Mouse (Mus musculus) forebrain, embryonic 16.5 days (tissue): ENCODE measurements at regions not wholly inside any gene's neighbourhood (a gene's known extent, or its start where the extent isn't known, plus 50 kb on each side); places are given as distances from the start of the nearest gene placed in this dataset.

Experiments used
- ATAC-seq: fragments of 200-750 bp; cut with Nextera tagmentation; 2 replicates; pipeline ENCODE4 v1.8.0; 2017; ENCODE audit warnings: mild to moderate bottlenecking, moderate library complexity
- H3K27ac ChIP-seq: fragments of 300-500 bp; sonication (generic); 2 replicates; pipeline ENCODE4 v1.5.1; 2014; ENCODE audit warnings: low read length, control low read depth
- H3K27me3 ChIP-seq: fragments of 300-500 bp; sonication (generic); replicated peaks from 2 replicates; pipeline ENCODE4 v1.6.1; 2014; ENCODE audit warnings: low read length; ENCODE audit not compliant: control insufficient read depth, insufficient read depth
- H3K36me3 ChIP-seq: fragments of 300-500 bp; sonication (generic); 2 replicates; pipeline ENCODE4 v1.6.1; 2014; ENCODE audit not compliant: control insufficient read depth, insufficient read depth
- H3K4me1 ChIP-seq: fragments of 300-500 bp; sonication (generic); replicated peaks from 2 replicates; pipeline ENCODE4 v1.6.1; 2014; ENCODE audit warnings: low read length; ENCODE audit not compliant: control insufficient read depth, insufficient read depth
- H3K4me2 ChIP-seq: fragments of 300-500 bp; sonication (generic); 2 replicates; pipeline ENCODE4 v1.6.1; 2014; ENCODE audit warnings: mild to moderate bottlenecking, low read length, control low read depth
- H3K4me3 ChIP-seq: fragments of 300-500 bp; sonication (generic); replicated peaks from 2 replicates; pipeline ENCODE4 v1.5.1; 2014; ENCODE audit warnings: mild to moderate bottlenecking, low read length, control low read depth
- H3K9ac ChIP-seq: fragments of 300-500 bp; sonication (generic); replicated peaks from 2 replicates; pipeline ENCODE4 v1.6.1; 2014; ENCODE audit warnings: low read depth, low read length, control low read depth
- H3K9me3 ChIP-seq: fragments of 300-500 bp; sonication (generic); 2 replicates; pipeline ENCODE4 v1.6.1; 2016; ENCODE audit warnings: low read length; ENCODE audit not compliant: control insufficient read depth
- WGBS: fragments of 180-500 bp; shearing (Covaris S2); extraction: QIAGEN DNeasy Blood & Tissue Kit; methylation state at CpG from one replicate; pipeline ENCODE4 v1.1.7; 2014; 5-methylcytosine and 5-hydroxymethylcytosine counted together

GRCm38 (mm10) chr10:53437724-53438123, 58.0 kb upstream of the Cep85l start:
- Histone ChIP-seq H3K9me3 (no peaks in the 10 kb centered on the region), H3K4me2 (no peak overlapping the region), H3K9ac (no peak overlapping the region), H3K36me3 (no peaks in the 10 kb centered on the region), H3K4me3 (no peak overlapping the region), H3K27ac (no peak overlapping the region), H3K27me3 (no peaks in the 10 kb centered on the region), H3K4me1 (peaks cover 12% of the 10 kb centered on the region)
- WGBS, result 78% methylated on average over 4 of the region's 4 CpGs
- no peak for ATAC-seq

GRCm38 (mm10) chr10:53436023-53436475, 56.3 kb upstream of the Cep85l start:
- H3K9me3 ChIP-seq, result no peaks in the 10 kb centered on the region
- H3K4me1 ChIP-seq, result peaks cover 12% of the 10 kb centered on the region
- no peak overlapping the region for H3K9ac ChIP-seq
- no peak overlapping the region for H3K4me3 ChIP-seq
- H3K36me3 ChIP-seq, result no peaks in the 10 kb centered on the region
- H3K27ac ChIP-seq, result no peak overlapping the region
- WGBS, result 68% methylated on average over 8 of the region's 8 CpGs
- H3K27me3 ChIP-seq, result no peaks in the 10 kb centered on the region
- H3K4me2 ChIP-seq, result no peak overlapping the region
- ATAC-seq, result no peak

GRCm38 (mm10) chr10:53435181-53435874, 55.6 kb upstream of the Cep85l start:
- peak; percentile 29 for ATAC-seq
- H3K9ac ChIP-seq, result no peak overlapping the region
- H3K4me2 ChIP-seq, result no peak overlapping the region
- peak overlapping the region; percentile 20; the same call in 1 of the 2 replicates for H3K27ac ChIP-seq
- H3K27me3 ChIP-seq, result no peaks in the 10 kb centered on the region
- no peaks in the 10 kb centered on the region for H3K9me3 ChIP-seq
- WGBS, result 51% methylated on average over 14 of the region's 14 CpGs
- peaks cover 16% of the 10 kb centered on the region for H3K4me1 ChIP-seq
- H3K36me3 ChIP-seq, result no peaks in the 10 kb centered on the region
- H3K4me3 ChIP-seq, result no peak overlapping the region

- H3K36me3 ChIP-seq, result no peaks in the 10 kb centered on the region
- ATAC-seq, result no peak
- H3K27ac ChIP-seq, result no peak overlapping the region
- H3K4me2 ChIP-seq, result no peak overlapping the region
- H3K9ac ChIP-seq, result no peak overlapping the region
- 58% methylated on average over 13 of the region's 13 CpGs for WGBS
- no peaks in the 10 kb centered on the region for H3K27me3 ChIP-seq
- no peaks in the 10 kb centered on the region for H3K9me3 ChIP-seq
- no peak overlapping the region for H3K4me3 ChIP-seq
- peaks cover 23% of the 10 kb centered on the region for H3K4me1 ChIP-seq
These were observed 54.8 kb upstream of the Cep85l start for GRCm38 (mm10) chr10:53434376-53435171.

- H3K27ac ChIP-seq, result no peak overlapping the region
- peaks cover 28% of the 10 kb centered on the region for H3K4me1 ChIP-seq
- no peak for ATAC-seq
- H3K4me3 ChIP-seq, result no peak overlapping the region
- H3K4me2 ChIP-seq, result no peak overlapping the region
- 82% methylated on average over 2 of the region's 2 CpGs for WGBS
- H3K9ac ChIP-seq, result no peak overlapping the region
- no peaks in the 10 kb centered on the region for H3K27me3 ChIP-seq
- no peaks in the 10 kb centered on the region for H3K9me3 ChIP-seq
- H3K36me3 ChIP-seq, result no peaks in the 10 kb centered on the region
These were observed 53.0 kb upstream of the Cep85l start for GRCm38 (mm10) chr10:53432794-53433193.

- WGBS, result 15% methylated on average over 7 of the region's 7 CpGs
- H3K4me1 ChIP-seq, result peaks cover 18% of the 10 kb centered on the region
- H3K9me3 ChIP-seq, result no peaks in the 10 kb centered on the region
- H3K27me3 ChIP-seq, result no peaks in the 10 kb centered on the region
- no peak overlapping the region for H3K9ac ChIP-seq
- peak; percentile 94 for ATAC-seq
- H3K4me2 ChIP-seq, result no peak overlapping the region
- no peak overlapping the region for H3K4me3 ChIP-seq
- peak overlapping the region; percentile 79 for H3K27ac ChIP-seq
- H3K36me3 ChIP-seq, result no peaks in the 10 kb centered on the region
These were observed 50.0 kb upstream of the Cep85l start for GRCm38 (mm10) chr10:53429539-53430344.
